Mouse (Mus musculus): ENCODE measurements at regions not wholly inside any gene's neighbourhood (a gene's known extent, or its start where the extent isn't known, plus 50 kb on each side); places are given as distances from the start of the nearest gene placed in this dataset.

DNA sequence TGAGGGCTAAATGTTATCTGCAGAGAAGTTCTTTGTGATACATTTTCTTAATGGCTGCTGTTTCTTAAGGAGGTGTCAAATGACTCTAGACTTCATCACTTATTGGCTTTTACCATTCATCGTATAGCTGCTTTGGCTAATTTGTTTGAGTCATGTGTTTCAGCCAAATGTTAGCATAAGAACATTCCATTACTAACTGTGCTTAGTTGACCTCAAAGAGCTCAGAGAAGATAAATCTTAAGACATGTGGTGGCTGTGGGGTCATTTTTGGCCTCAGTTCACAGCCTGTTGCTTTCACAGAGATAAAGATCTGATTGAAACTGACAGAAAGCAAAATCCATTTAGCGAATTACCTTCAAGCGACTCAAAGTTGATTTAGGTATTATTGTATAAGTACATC, 743.6 kb downstream of the Hdgfl1 start:
- TF ChIP-seq POLR2A (IDR thresholded peaks at IDR 0.05; ENCODE audit: control insufficient read depth, extremely low read depth, insufficient read depth, low read length, poor library complexity), result no peak
- no peak for TF ChIP-seq CTCF (IDR thresholded peaks at IDR 0.05; ENCODE audit: borderline replicate concordance, control insufficient read depth, extremely low read depth, insufficient read depth, low read length, poor library complexity)
